Mouse (Mus musculus) hindbrain, embryonic 11.5 days (tissue): ENCODE measurements around the gene Spata5. TPM values are rescaled to one million over a fixed set of nuclear protein-coding genes. Genes with fewer than 3 reads are reported as not detected.
"Not testable (repeated sequence)": the region's sequence is repeated elsewhere in the genome, so short reads cannot be mapped to it uniquely, and the experiment has no call there.

Experiments
- ATAC-seq: fragments of 200-750 bp; cut with Nextera tagmentation; 2 replicates; pipeline ENCODE4 v1.8.0; 2017; ENCODE audit warnings: mild to moderate bottlenecking, moderate TSS enrichment, moderate library complexity; ENCODE audit not compliant: low FRiP score
- DNase-seq: peaks from one replicate; pipeline ENCODE4 v3.0.0-alpha.2; 2015; ENCODE audit warnings: low spot score
- H3K27ac ChIP-seq: fragments of 300-500 bp; sonication (generic); 2 replicates; pipeline ENCODE4 v1.5.1; 2014; ENCODE audit warnings: mild to moderate bottlenecking, low read depth, low read length
- H3K27me3 ChIP-seq: fragments of 300-500 bp; sonication (generic); 2 replicates; pipeline ENCODE4 v1.6.1; 2014; ENCODE audit warnings: mild to moderate bottlenecking, low read length, moderate library complexity, mixed read lengths; ENCODE audit not compliant: control insufficient read depth, insufficient read depth
- H3K36me3 ChIP-seq: fragments of 300-500 bp; sonication (generic); 2 replicates; pipeline ENCODE4 v1.6.1; 2014; ENCODE audit warnings: mild to moderate bottlenecking, low read length, moderate library complexity, mixed read lengths; ENCODE audit not compliant: control insufficient read depth, insufficient read depth
- H3K4me1 ChIP-seq: fragments of 300-500 bp; sonication (generic); replicated peaks from 2 replicates; pipeline ENCODE4 v1.6.1; 2014; ENCODE audit warnings: low read length, mixed read lengths; ENCODE audit not compliant: control insufficient read depth, insufficient read depth
- H3K4me2 ChIP-seq: fragments of 300-500 bp; sonication (generic); replicated peaks from 2 replicates; pipeline ENCODE4 v1.6.1; 2014; ENCODE audit warnings: mild to moderate bottlenecking, low read depth, low read length
- H3K4me3 ChIP-seq: fragments of 300-500 bp; sonication (generic); 2 replicates; pipeline ENCODE4 v1.5.1; 2014; ENCODE audit warnings: low read depth, low read length
- H3K9ac ChIP-seq: fragments of 300-500 bp; sonication (generic); 2 replicates; pipeline ENCODE4 v1.6.1; 2014; ENCODE audit warnings: low read depth, low read length
- H3K9me3 ChIP-seq: fragments of 300-500 bp; sonication (generic); 2 replicates; pipeline ENCODE4 v1.6.1; 2016; ENCODE audit warnings: low read length; ENCODE audit not compliant: control insufficient read depth
- WGBS: fragments of 180-500 bp; shearing (Covaris S2); extraction: QIAGEN DNeasy Blood & Tissue Kit; methylation state at CpG from one replicate; pipeline ENCODE4 v1.1.7; 2014; 5-methylcytosine and 5-hydroxymethylcytosine counted together
- polyA plus RNA-seq: library from polyadenylated mRNA; unstranded; fragments of >200 nt; fragmentation: Nextera tagmentation; extraction: Ambion mirVana; gene quantifications from 2 replicates; pipeline ENCODE4 v1.2.1, GENCODE M21; 2014

Gene Spata5
- polyA plus RNA-seq, 1 experiment from 2014 or later: 41.9 TPM

GRCm38 (mm10) chr3:37585967-37586730 is 166.5 kb downstream of the Spata5 start:
- Histone ChIP-seq H3K27ac (peak overlapping the region; percentile 33), H3K9me3 (no peaks in the 10 kb centered on the region), H3K4me2 (peak overlapping the region; percentile 26), H3K9ac (peak overlapping the region; percentile 16; the same call in 1 of the 2 replicates), H3K4me3 (no peak overlapping the region), H3K27me3 (no peaks in the 10 kb centered on the region), H3K4me1 (no peaks in the 10 kb centered on the region), H3K36me3 (no peaks in the 10 kb centered on the region)
- WGBS: 25% methylated on average over 15 of the region's 15 CpGs
- DNase-seq (peak; percentile 46), ATAC-seq (peak; percentile 53; the same call in 1 of the 2 replicates)

- H3K27me3 ChIP-seq: no peaks in the 10 kb centered on the region
- no peak overlapping the region for H3K4me3 ChIP-seq
- H3K9me3 ChIP-seq: no peaks in the 10 kb centered on the region
- H3K4me1 ChIP-seq: no peaks in the 10 kb centered on the region
- peak overlapping the region; percentile 16; the same call in 1 of the 2 replicates for H3K9ac ChIP-seq
- no peak; the same call in 1 of the 2 replicates for ATAC-seq
- no peaks in the 10 kb centered on the region for H3K36me3 ChIP-seq
- 44% methylated on average over 16 of the region's 16 CpGs for WGBS
- peak overlapping the region; percentile 26; the same call in 1 of the 2 replicates for H3K4me2 ChIP-seq
- no peak for DNase-seq
- H3K27ac ChIP-seq: no peak overlapping the region; the same call in 1 of the 2 replicates
These were observed 167.3 kb downstream of the Spata5 start for GRCm38 (mm10) chr3:37586731-37587578.

- no peaks in the 10 kb centered on the region for H3K27me3 ChIP-seq
- no peak overlapping the region for H3K27ac ChIP-seq
- H3K9ac ChIP-seq: no peak overlapping the region
- no peaks in the 10 kb centered on the region for H3K9me3 ChIP-seq
- WGBS: 78% methylated on average over 10 of the region's 10 CpGs
- ATAC-seq (no peak), DNase-seq (no peak)
- no peaks in the 10 kb centered on the region for H3K36me3 ChIP-seq
- no peak overlapping the region for H3K4me3 ChIP-seq
- no peaks in the 10 kb centered on the region for H3K4me1 ChIP-seq
- no peak overlapping the region for H3K4me2 ChIP-seq
These were observed 176.0 kb downstream of the Spata5 start for GRCm38 (mm10) chr3:37595721-37596120.

- Histone ChIP-seq H3K36me3 (no peaks in the 10 kb centered on the region), H3K9me3 (no peaks in the 10 kb centered on the region), H3K4me2 (no peak overlapping the region), H3K9ac (no peak overlapping the region), H3K4me1 (no peaks in the 10 kb centered on the region), H3K27me3 (no peaks in the 10 kb centered on the region), H3K27ac (no peak overlapping the region), H3K4me3 (no peak overlapping the region)
- WGBS: 61% methylated on average over 6 of the region's 6 CpGs
- no peak for DNase-seq
- no peak for ATAC-seq
These were observed 176.8 kb downstream of the Spata5 start for GRCm38 (mm10) chr3:37596519-37596918.

DNA sequence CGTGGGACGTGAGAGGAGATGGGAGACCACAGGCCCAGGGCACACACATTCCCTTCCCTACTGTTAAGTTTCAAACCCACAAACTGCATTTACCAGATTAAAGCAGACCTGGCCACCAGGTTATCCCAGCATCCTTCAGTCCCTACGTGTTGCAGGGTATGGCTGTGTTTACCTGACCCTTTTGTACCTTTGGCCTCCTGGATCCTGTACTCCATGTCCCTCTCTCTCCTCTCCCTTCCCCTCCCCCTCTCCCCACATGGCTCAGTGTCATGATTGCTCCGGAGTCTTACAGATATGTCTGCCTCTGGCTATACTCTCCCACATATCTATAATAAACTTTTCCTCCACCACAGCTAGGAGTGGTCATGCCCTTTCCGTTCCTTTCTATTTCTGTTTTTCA is 177.5 kb downstream of the Spata5 start:
- no peak for ATAC-seq
- no peak overlapping the region for H3K9ac ChIP-seq
- no peak overlapping the region for H3K4me2 ChIP-seq
- WGBS: 79% methylated on average over 5 of the region's 5 CpGs
- no peaks in the 10 kb centered on the region for H3K4me1 ChIP-seq
- no peaks in the 10 kb centered on the region for H3K27me3 ChIP-seq
- no peak for DNase-seq
- H3K36me3 ChIP-seq: no peaks in the 10 kb centered on the region
- H3K27ac ChIP-seq: no peak overlapping the region
- H3K4me3 ChIP-seq: no peak overlapping the region
- no peaks in the 10 kb centered on the region for H3K9me3 ChIP-seq

DNA sequence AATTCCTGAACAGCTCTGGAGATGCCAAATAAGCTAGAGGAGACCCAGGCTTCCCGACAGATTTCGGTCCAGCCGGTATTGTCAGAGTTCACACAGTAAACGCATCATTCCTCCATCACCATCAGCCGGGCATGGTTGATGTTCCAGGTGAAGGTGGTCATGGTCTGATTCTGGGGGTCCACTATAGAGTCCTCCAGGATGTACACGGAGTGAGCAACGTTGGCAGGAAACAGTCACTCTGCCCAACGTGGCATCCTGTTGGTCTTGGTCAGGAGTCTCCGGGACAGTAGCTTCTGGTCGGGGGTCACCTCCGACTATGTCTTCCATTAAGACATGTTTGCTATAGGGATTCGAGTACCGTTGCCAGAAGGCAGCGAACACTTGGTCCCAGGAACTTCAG is 179.9 kb downstream of the Spata5 start:
- H3K27me3 ChIP-seq, H3K4me1 ChIP-seq, H3K27ac ChIP-seq, H3K9ac ChIP-seq, H3K9me3 ChIP-seq, H3K4me2 ChIP-seq, DNase-seq, ATAC-seq, H3K36me3 ChIP-seq, H3K4me3 ChIP-seq: not testable (repeated sequence)
- WGBS: 97% methylated on average over 14 of the region's 14 CpGs

DNA sequence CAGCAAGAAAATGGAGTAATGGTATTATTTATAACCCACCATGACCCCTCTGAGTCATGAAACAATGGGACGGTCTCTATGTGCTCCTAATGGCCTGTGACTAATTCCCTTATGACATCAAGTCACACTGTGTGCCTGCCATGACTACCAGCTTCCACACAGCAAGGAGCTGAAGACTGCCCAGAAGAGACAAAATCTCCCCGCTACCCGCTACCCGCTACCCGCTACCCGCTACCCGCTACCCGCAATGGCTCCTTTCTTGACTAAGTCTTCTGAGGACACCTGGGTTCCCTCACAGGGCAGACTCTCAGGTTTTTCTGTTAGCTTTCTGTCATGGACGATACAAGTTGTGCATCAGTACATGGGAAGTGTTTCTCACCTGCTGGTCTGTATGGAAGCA is 182.7 kb downstream of the Spata5 start:
- H3K4me3 ChIP-seq: no peak overlapping the region
- no peak overlapping the region for H3K4me2 ChIP-seq
- 94% methylated on average over 9 of the region's 9 CpGs for WGBS
- H3K27me3 ChIP-seq: no peaks in the 10 kb centered on the region
- no peak overlapping the region for H3K9ac ChIP-seq
- no peak overlapping the region for H3K27ac ChIP-seq
- no peaks in the 10 kb centered on the region for H3K36me3 ChIP-seq
- DNase-seq: no peak
- no peaks in the 10 kb centered on the region for H3K9me3 ChIP-seq
- ATAC-seq: no peak
- no peaks in the 10 kb centered on the region for H3K4me1 ChIP-seq

GRCm38 (mm10) chr3:37602890-37603289 is 183.2 kb downstream of the Spata5 start:
- Histone ChIP-seq H3K4me1 (no peaks in the 10 kb centered on the region), H3K9me3 (no peaks in the 10 kb centered on the region), H3K9ac (no peak overlapping the region), H3K27me3 (no peaks in the 10 kb centered on the region), H3K4me2 (no peak overlapping the region), H3K36me3 (no peaks in the 10 kb centered on the region), H3K4me3 (no peak overlapping the region), H3K27ac (no peak overlapping the region)
- ATAC-seq (no peak), DNase-seq (no peak)
- WGBS: 85% methylated on average over 7 of the region's 7 CpGs
